Mouse (Mus musculus): ENCODE data around the gene Dtymk.

DNA sequence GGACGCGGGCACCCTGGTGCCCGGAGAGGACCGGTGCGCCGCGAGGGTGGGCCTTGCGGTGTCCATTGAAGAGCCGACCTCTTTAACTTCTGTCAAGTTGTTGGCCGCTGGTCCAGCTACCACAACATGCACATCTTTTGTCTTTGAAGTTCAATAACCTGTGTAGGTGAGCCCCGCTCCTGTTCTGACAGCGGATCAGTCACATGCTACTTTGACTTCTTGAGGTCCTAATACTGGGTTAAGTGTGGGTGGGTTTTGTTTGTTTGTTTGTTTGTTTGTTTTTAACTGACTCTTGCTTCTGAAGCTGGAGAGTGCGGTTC lies 46.5 kb downstream of the Dtymk start:
- TF ChIP-seq TAL1 (IDR thresholded peaks at IDR 0.05; ENCODE audit: low read length) (no peak), GATA1 (IDR thresholded peaks at IDR 0.05; ENCODE audit: low read length) (no peak)
